Mouse (Mus musculus): ENCODE results near the gene Tenm2.

- TF ChIP-seq CTCF (IDR thresholded peaks at IDR 0.05; ENCODE audit: control insufficient read depth, insufficient read depth, insufficient replicate concordance, low read depth, low read length), result no peak
- TF ChIP-seq POLR2A (IDR thresholded peaks at IDR 0.05; ENCODE audit: control insufficient read depth, low read depth, low read length), result no peak
These were observed 535.6 kb downstream of the Tenm2 start for GRCm38 (mm10) chr11:36700131-36700530.

Measured in testis, adult 2 months (tissue).